Mouse (Mus musculus) thymus, adult 2 months (tissue): ENCODE data around the gene Gsk3b.

Experiments used
- CTCF ChIP-seq: fragments of 200-500 bp; IDR thresholded peaks from 2 replicates; pipeline ENCODE4 v1.5.1; 2012; ENCODE audit warnings: mild to moderate bottlenecking, control low read depth, low read length, moderate library complexity, borderline replicate concordance; ENCODE audit not compliant: control insufficient read depth, poor library complexity, insufficient read depth; ENCODE audit errors: extremely low read depth
- POLR2A ChIP-seq: fragments of 200-500 bp; IDR thresholded peaks from 2 replicates; pipeline ENCODE4 v1.6.1; 2012; ENCODE audit warnings: mild to moderate bottlenecking, low read length, control low read depth, moderate library complexity; ENCODE audit not compliant: control insufficient read depth, poor library complexity, insufficient read depth; ENCODE audit errors: extremely low read depth

DNA sequence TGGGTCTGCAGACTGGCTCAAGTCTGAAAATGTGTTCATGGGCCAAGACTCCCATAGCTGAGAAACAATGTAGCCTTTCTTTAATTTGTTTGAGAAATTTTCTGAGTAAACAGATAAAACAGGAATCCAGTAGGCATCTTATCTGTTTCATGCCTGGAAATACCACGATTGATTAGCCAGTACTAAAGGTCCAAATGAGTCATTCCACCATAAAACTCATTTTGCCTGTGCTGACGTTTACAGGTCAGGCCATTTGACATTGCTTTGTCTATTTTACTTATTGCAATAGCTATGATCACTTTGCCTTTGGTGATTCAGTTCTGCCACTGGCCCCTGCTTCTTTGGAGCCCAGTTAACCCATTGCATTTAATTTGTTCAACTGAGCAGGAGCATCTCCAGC lies 11.8 kb downstream of the Gsk3b start:
- TF ChIP-seq CTCF (no peak), POLR2A (no peak)
